Mouse (Mus musculus): ENCODE results near the gene Col18a1.

GRCm38 (mm10) chr10:77212354-77213120, 46.2 kb upstream of the Col18a1 start:
- TF ChIP-seq CTCF (IDR thresholded peaks at IDR 0.05; ENCODE audit: borderline replicate concordance, insufficient read depth, low read depth, low read length) (no peak), POLR2A (IDR thresholded peaks at IDR 0.05; ENCODE audit: borderline replicate concordance, insufficient read depth, low read length) (no peak)
